Mouse (Mus musculus) E14TG2a.4 (cell line): ENCODE data around the gene Klc4.

Source experiments
- H3K27me3 ChIP-seq: 2 replicates; pipeline ENCODE4 v1.6.1; 2014; ENCODE audit warnings: low read length, control low read depth; ENCODE audit not compliant: insufficient read depth
- H3K36me3 ChIP-seq: 2 replicates; pipeline ENCODE4 v1.6.1; 2014; ENCODE audit warnings: low read length, control low read depth; ENCODE audit not compliant: insufficient read depth
- H3K4me1 ChIP-seq: replicated peaks from 2 replicates; pipeline ENCODE4 v1.6.1; 2014; ENCODE audit warnings: low read depth, low read length, control low read depth
- H3K4me3 ChIP-seq: replicated peaks from 2 replicates; pipeline ENCODE4 v1.5.1; 2014; ENCODE audit warnings: mild to moderate bottlenecking, low read length
- H3K9me3 ChIP-seq: 2 replicates; pipeline ENCODE4 v1.6.1; 2014; ENCODE audit warnings: low read length, control low read depth
- CTCF ChIP-seq: conservative IDR thresholded peaks from 2 replicates; pipeline ENCODE4 v1.5.1; 2014; ENCODE audit warnings: low read length
- NANOG ChIP-seq: IDR thresholded peaks from 2 replicates; pipeline ENCODE4 v1.6.1; 2014; ENCODE audit warnings: borderline replicate concordance, low read length, mixed read lengths
- POU5F1 ChIP-seq: IDR thresholded peaks from 2 replicates; pipeline ENCODE4 v1.6.1; 2014; ENCODE audit warnings: low read length, borderline replicate concordance

Gene Klc4

DNA sequence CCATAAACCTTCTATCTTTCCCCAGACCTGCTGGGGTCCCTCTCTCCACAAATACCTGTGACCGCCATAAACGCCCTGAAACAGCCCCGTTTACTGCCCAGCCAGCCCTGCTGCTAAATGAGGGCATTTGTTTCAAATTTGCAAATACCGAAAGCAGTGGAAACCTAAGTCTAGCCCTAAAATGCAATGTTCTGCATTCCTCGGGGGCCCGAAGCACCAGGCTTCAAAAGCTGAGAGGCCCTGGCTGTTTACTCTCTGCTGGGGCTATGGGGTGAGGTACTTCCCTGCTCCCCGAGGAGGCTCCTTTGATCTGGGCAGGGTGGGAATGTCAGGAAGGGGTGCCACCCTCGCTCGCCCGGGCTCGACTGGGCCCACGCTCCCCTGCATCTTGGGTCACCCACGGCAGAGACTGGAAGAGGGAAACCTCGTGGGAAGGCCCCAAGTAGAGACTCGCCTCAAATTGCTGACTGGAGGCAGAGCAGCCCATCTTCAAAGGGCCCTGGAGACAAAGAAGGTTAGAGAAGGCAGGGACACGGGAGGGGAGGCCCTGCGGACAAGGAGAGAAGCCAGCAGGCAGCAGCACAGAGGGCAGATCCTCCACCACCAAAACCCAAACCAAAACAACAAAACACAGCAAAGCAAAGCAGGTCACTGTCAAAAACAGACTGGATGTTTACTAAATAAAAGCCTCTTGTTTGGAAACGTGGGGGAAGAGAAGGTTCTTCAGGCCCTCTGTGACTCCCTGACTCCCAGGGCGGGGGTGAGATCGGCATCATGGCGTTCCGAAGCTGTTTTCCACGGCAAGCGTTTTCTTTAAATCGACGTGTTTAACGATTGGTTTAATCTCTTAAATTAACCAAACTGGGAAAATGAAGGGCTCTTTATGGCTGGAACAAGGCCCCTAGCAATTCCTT is 26.8 kb downstream of the Klc4 start:
- Histone ChIP-seq H3K27me3 (no peaks in the 10 kb centered on the region), H3K9me3 (no peaks in the 10 kb centered on the region), H3K36me3 (no peaks in the 10 kb centered on the region), H3K4me3 (peak overlapping the region; percentile 63), H3K4me1 (peaks cover 96% of the 10 kb centered on the region)
- no peak for TF ChIP-seq POU5F1
- TF ChIP-seq NANOG: no peak
- no peak for TF ChIP-seq CTCF

DNA sequence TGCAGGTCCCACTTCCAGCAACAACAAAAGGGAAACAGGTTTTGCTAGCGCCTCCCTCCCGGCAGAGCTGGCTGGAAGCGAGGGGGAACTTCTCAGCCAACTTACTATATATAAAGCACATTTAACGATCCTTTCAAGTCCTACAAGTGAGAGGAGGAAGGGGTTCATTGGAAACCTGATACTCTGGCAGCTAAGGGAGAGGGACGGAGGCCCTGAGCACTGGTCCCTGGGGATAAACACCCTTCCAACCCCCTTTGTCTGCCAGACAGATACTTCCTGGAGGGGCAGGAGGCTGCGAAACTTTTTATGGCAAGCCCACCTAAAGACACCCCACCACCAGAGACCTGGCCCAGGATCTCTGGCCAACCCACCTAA is 27.4 kb downstream of the Klc4 start:
- Histone ChIP-seq H3K9me3 (no peaks in the 10 kb centered on the region), H3K36me3 (no peaks in the 10 kb centered on the region), H3K27me3 (no peaks in the 10 kb centered on the region), H3K4me3 (peak overlapping the region; percentile 63), H3K4me1 (peaks cover 96% of the 10 kb centered on the region)
- no peak for TF ChIP-seq NANOG
- TF ChIP-seq CTCF: no peak
- no peak for TF ChIP-seq POU5F1

DNA sequence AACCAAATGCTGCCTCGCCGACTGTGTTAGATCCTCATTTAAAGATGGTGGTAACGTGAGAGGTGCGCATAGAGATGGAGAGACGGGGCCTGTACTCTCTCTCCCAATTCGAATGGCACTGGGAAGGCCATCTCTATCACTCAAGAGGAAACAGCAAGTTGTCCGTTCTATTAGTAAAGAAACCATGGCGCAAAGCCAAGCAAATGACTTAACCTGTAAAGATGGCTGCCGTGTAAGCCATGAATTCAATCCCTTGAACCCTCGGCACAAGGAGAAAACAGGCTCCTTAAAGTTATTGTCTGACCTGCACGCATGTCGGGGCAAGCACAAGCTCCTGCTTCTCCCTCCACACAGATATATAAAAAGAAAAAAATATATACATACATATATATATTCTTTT is 28.0 kb downstream of the Klc4 start:
- peak overlapping the region; percentile 63; the same call in 1 of the 2 replicates for H3K4me3 ChIP-seq
- H3K27me3 ChIP-seq: no peaks in the 10 kb centered on the region
- TF ChIP-seq NANOG: no peak
- no peak for TF ChIP-seq CTCF
- no peak for TF ChIP-seq POU5F1
- no peaks in the 10 kb centered on the region for H3K9me3 ChIP-seq
- peaks cover 94% of the 10 kb centered on the region for H3K4me1 ChIP-seq
- no peaks in the 10 kb centered on the region for H3K36me3 ChIP-seq

DNA sequence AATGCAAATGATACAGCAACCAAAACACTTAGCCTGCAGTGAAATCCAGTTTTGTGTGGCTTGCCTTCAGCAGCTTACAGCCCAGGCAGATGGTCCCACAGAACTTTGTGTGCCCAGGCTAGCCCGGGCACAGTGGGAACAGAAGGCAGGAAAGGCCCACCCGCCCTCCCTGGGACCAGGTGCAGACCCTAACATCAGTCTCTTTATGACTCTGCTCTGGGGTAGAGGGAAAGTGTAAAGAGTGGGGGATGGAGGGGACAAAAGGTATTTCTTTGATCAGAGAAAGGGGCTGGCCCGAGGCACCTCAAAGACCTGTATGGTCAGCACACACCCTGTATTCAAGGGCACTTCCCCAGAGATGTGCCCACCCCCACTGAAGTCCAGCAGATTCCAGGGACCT is 32.6 kb downstream of the Klc4 start:
- no peaks in the 10 kb centered on the region for H3K36me3 ChIP-seq
- no peaks in the 10 kb centered on the region for H3K9me3 ChIP-seq
- no peak overlapping the region; the same call in 1 of the 2 replicates for H3K4me3 ChIP-seq
- TF ChIP-seq CTCF (no peak), POU5F1 (no peak), NANOG (no peak)
- peaks cover 89% of the 10 kb centered on the region for H3K4me1 ChIP-seq
- no peaks in the 10 kb centered on the region for H3K27me3 ChIP-seq

DNA sequence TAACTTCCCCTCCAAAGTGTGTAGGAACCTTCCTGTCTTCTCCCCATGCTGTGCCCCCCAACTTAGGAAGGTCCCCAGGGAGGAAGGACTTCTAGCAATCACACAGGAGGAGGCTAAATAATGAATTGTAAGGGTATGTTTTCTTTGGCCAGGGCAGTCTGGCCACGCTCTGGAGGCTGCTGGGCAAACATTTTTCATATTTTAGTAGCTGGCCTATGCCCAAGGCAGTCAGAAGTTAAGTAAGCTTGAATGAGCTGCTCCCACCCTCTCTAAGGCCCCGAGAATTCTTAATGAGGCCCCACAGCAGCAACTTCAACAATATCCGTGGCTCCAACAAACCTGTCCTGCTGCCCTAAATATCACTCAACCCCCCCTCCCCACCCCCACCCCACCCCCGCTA is 33.0 kb downstream of the Klc4 start:
- Histone ChIP-seq H3K9me3 (no peaks in the 10 kb centered on the region), H3K4me3 (peak overlapping the region; percentile 71), H3K27me3 (no peaks in the 10 kb centered on the region), H3K4me1 (peaks cover 89% of the 10 kb centered on the region), H3K36me3 (no peaks in the 10 kb centered on the region)
- no peak for TF ChIP-seq CTCF
- TF ChIP-seq NANOG: no peak
- no peak for TF ChIP-seq POU5F1

DNA sequence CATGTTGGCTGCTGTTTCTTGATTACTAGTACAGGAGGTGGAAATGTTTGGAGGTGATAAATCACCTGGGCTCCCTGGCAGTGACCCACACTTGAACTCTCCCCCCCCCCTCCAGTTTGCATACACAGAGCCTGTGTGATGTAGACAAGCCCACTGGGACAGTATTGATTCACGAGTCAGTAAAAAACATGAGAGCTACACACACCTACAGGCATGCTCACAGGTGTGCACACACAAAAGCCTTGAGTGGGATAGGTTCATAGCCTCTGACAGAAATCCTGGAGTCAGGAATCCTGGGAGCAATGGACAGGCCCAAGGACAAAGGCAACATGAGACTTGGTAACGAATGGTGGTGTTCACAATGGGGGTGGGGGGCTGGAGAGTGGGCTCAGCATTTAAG is 33.6 kb downstream of the Klc4 start:
- no peaks in the 10 kb centered on the region for H3K9me3 ChIP-seq
- H3K36me3 ChIP-seq: no peaks in the 10 kb centered on the region
- no peak for TF ChIP-seq CTCF
- TF ChIP-seq POU5F1: no peak
- no peak for TF ChIP-seq NANOG
- peaks cover 89% of the 10 kb centered on the region for H3K4me1 ChIP-seq
- no peaks in the 10 kb centered on the region for H3K27me3 ChIP-seq
- peak overlapping the region; percentile 71 for H3K4me3 ChIP-seq

DNA sequence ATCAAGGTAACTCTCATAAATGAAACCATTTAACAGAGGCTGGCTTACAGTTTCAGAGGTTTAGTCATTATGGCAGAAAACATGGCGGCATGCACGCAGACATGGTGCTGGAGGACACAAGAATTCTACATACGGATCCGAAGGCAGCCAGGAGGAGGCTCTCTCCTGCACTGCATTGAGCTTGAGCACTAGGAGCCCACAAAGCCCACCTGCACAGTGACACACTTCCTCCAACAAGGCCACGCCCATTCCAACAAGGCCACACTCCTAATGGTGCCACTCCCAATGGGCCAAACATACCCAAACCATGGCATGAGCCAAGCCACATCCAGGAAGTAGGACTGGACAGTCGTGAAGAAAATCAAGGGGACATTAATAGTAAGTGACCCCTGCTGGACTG is 34.5 kb downstream of the Klc4 start:
- Histone ChIP-seq H3K27me3 (no peaks in the 10 kb centered on the region), H3K4me3 (peak overlapping the region; percentile 71; the same call in 1 of the 2 replicates), H3K4me1 (peaks cover 86% of the 10 kb centered on the region), H3K9me3 (no peaks in the 10 kb centered on the region), H3K36me3 (no peaks in the 10 kb centered on the region)
- TF ChIP-seq POU5F1 (no peak), NANOG (no peak), CTCF (no peak)

DNA sequence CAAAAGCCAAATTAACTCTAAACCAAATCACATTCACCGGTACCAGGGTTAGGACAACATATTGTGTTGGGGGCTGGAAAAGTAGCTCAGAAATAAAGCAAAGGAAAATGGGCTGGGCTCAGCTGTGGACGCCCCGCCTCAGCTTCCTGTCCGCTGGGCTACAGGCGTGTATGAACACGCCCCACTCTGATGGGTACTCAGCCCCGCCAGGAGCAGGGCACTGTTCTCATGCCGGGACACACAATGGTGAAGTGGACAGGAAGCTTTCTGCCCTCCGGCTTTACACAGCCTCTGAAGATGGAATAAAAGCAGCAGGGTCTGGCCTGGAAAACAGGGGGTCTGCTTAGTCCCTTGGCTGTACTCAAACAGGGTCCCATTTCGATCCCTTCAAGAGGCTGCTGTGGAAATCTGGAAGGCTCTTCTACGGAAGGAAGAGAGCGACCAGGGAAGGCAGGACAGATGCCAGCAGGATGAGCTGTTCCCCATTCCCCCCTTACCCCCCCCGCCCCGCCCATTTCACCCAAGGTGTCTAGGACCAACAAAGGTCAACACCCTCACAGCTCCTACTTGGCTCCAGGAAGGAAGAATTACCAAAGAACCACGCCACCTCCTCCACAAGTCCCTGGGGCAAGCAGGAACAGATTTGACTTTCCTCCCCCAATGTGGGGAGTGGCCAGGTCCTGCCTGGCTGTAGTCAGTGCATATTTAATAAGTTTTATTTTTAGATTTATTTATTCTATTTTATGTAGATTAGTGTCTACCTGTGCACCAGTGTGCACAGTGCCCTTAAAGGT is 35.9 kb downstream of the Klc4 start:
- H3K27me3 ChIP-seq: no peaks in the 10 kb centered on the region
- H3K9me3 ChIP-seq: no peaks in the 10 kb centered on the region
- peaks cover 85% of the 10 kb centered on the region for H3K4me1 ChIP-seq
- peak overlapping the region; percentile 71 for H3K4me3 ChIP-seq
- no peaks in the 10 kb centered on the region for H3K36me3 ChIP-seq
- TF ChIP-seq CTCF: no peak
- no peak for TF ChIP-seq POU5F1
- TF ChIP-seq NANOG: no peak
